Mouse (Mus musculus) layer of hippocampus, adult 6 months (tissue): ENCODE results near the gene Ttn. TPM values are rescaled to one million over a fixed set of nuclear protein-coding genes. Genes with fewer than 3 reads are reported as not detected.

Experiments used
- long read RNA-seq, 2 experiments: library from polyadenylated mRNA; unstranded; transcript quantifications; one replicate each; pipeline ENCODE4 v2.0.0; 2019 to 2020
- polyA plus RNA-seq: library from polyadenylated mRNA; unstranded; fragments of <200 nt; fragmentation: Nextera tagmentation; gene quantifications from 2 replicates; pipeline ENCODE4 v1.2.3, GENCODE M21; 2021

The Ttn gene
- 0.14 and 0.16 TPM in 2 replicates for polyA plus RNA-seq
- long read RNA-seq, experiment 1: 0 reads
- long read RNA-seq, experiment 2, partial matches to known transcripts: 3 of 5 reads
- long read RNA-seq, experiment 2, other reads (novel, unspliced or antisense): 2 of 5 reads

DNA sequence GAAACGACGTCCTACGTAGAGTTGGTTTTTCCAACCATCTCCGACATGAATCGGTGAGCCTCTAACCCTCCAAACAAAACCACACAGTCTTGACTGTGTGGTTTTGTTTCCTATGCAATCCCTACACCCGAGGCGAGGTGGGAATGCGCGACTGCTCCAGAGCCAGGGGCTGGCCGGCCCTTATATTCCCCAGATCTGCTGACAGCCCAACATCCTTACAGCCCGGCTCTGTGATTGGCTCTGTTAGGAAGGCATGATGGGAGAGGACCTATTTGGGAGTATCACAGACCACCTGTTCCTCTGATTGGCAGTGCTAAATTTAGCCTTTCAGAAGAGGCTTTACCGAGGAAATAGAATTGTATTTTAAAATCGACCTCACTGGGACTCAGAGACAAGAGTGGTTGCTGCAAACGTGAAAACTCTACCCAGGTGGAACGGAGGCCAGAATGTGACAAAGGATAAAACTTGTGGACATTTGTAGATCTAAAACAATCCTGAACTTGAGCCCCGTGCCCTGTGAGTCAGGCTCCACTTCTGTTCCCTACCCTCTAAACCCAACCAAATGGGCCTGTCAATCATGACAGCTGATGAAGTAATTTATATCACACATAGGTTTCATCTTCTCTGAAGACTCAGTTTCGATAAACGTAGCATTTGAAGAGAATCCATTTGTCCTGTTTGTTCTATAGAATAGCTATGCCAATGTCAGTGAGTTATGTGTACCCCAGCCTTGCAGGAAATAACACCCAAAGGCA lies at the start of gene Ttn:
Ttn (minus strand) TSS at position 157 of the 755 bp plus-strand sequence.

DNA sequence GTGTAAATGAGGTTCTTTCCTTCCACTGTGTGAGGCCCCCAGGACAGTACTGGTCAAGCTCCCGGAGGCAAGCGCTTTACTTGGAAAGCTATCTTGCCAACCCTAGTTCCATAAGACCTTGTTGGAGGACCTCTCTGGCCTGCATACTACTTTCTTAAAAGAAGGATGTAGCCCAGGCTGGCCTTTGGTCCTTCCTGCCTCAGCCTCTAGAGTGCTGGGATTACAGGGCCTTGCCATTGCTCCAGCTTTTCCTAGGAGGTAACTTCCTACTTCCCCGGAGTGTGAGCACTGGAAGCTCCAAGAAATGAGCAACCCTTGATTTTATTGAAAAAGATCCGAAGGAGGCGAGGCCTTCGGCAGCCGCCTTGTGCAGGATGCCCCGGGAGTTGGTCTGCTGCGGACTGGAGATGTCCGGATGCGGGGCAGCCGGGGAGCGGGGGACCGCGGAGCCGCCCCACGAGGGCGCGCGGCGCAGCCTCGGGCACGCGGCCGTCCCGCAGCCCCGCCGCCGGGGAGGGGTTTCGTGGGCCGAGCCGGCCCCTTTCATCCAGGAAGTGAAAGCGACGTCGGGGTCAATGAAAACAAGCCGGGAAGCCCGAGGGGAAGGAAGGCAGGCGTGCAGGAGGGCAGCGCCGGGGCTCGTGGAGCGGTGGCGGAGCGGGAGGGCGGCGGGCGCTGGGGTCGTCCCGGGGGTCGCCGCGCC lies 307.5 kb downstream of the Ttn start, which contains the start of gene Plekha3:
Plekha3 (plus strand) TSS at position 557 of the 703 bp plus-strand sequence.

DNA sequence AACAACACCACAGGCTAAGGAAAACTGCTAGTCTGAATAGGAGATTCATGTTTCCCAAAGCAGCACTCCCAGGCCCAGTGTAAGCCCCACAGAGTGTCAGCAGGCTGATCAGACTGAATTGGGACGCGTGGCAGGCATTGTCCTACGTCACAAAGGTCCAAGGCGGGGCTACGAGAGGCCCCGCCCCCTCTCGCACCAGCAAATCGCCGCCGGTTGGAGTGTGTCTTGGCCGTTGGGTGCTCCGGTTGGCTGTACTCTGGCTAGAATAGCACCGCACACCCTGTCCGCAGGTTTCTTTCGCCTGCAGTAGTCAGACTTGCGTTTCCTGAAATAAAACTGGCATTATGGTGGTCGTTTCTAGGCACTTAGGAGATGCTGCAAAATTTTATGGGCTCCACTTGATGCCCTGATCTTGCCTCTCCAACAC lies 309.4 kb downstream of the Ttn start, which contains the start of gene Fkbp7:
Fkbp7 (minus strand) TSS at position 151 of the 427 bp plus-strand sequence.

Other genes with a start within 250 kb of the Ttn start
- gene Ccdc141, start 188.1 kb upstream of the Ttn start, polyA plus RNA-seq: 2.7 and 4.9 TPM in 2 replicates